Mouse (Mus musculus) MEL (cell line): ENCODE data around the gene Samd13.
A peak's percentile ranks its signal among the peaks of the same experiment; 100 is the strongest.

ENCODE experiments used
- CTCF ChIP-seq, 3 experiments: IDR thresholded peaks in 2 of 3; conservative IDR thresholded peaks in 1 of 3; 2 replicates each; pipeline ENCODE4 v1.5.1; 2011 to 2012; ENCODE audit warnings: low read length in 3 of 3, low read depth in 2 of 3, mild to moderate bottlenecking in 2 of 3, improper control_type of control experiment in 1 of 3, inconsistent platforms in 1 of 3, mixed read lengths in 1 of 3, moderate library complexity in 1 of 3; ENCODE audit not compliant: control insufficient read depth in 1 of 3, insufficient read depth in 1 of 3, poor library complexity in 1 of 3, severe bottlenecking in 1 of 3
- POLR2A ChIP-seq, 2 experiments: IDR thresholded peaks; 2 replicates each; pipeline ENCODE4 v1.6.1; 2011 to 2012; ENCODE audit warnings: low read length in 2 of 2, mild to moderate bottlenecking in 2 of 2, control low read depth in 1 of 2, improper control_type of control experiment in 1 of 2, low read depth in 1 of 2, moderate library complexity in 1 of 2; ENCODE audit not compliant: control insufficient read depth in 1 of 2, insufficient read depth in 1 of 2, poor library complexity in 1 of 2
- POLR2AphosphoS2 ChIP-seq: IDR thresholded peaks from 2 replicates; pipeline ENCODE4 v1.6.1; 2011; ENCODE audit warnings: low read length, improper control_type of control experiment
- ZNF384 ChIP-seq: IDR thresholded peaks from 2 replicates; pipeline ENCODE4 v1.6.1; 2012; ENCODE audit warnings: low read depth, mild to moderate bottlenecking, inconsistent platforms, low read length, improper control_type of control experiment

- peak; percentile 93 for TF ChIP-seq ZNF384
- TF ChIP-seq POLR2A (IDR thresholded peaks at IDR 0.05; ENCODE audit: control insufficient read depth in 1 of 2, insufficient read depth in 1 of 2, low read depth in 1 of 2, low read length in 2 of 2, poor library complexity in 1 of 2) = peak in 1 of 2 experiments; percentile 38; a peak in 1 of 4 replicates
- no peak for TF ChIP-seq CTCF (IDR thresholded peaks at IDR 0.05 in 2 of 3, conservative IDR thresholded peaks at IDR 0.05 in 1 of 3; ENCODE audit: control insufficient read depth in 1 of 3, insufficient read depth in 1 of 3, low read depth in 2 of 3, low read length in 3 of 3, poor library complexity in 1 of 3, severe bottlenecking in 1 of 3)
- TF ChIP-seq POLR2AphosphoS2 = peak; percentile 70; the same call in 1 of the 2 replicates
Observed at GRCm38 (mm10) chr3:146682140-146682651, 3.2 kb downstream of the Samd13 start.
